Mouse (Mus musculus): ENCODE results near the gene Sergef.

The Sergef gene

DNA sequence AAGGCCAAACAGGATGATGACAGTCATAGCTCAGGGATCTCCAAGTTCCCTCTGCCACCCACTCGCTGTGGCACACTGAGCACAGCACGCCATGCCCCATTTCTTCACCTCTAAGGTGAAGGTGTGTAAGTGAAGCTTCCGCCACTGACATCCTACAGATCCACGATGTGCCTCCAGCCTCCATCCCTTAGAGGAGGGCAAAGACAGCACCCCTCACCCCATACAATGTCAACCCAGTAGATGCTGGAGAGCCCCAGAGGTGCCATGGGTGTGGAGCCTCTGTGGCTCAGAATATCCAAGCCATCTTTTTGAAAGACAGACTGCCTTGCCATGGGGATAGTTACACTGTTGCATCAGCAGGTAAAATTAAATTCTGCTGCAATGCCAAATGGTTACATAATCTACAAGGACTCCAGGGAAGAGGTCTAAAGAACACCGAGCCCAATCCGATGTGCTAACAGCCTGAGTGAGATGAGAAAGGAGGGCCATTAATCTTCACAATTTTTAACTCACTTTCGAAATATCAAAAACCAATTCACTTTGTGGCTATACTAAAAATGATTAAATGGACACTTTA, 23.1 kb downstream of the Sergef start:
- DNase-seq (ENCODE audit: low read depth, low spot score) = no peak

DNA sequence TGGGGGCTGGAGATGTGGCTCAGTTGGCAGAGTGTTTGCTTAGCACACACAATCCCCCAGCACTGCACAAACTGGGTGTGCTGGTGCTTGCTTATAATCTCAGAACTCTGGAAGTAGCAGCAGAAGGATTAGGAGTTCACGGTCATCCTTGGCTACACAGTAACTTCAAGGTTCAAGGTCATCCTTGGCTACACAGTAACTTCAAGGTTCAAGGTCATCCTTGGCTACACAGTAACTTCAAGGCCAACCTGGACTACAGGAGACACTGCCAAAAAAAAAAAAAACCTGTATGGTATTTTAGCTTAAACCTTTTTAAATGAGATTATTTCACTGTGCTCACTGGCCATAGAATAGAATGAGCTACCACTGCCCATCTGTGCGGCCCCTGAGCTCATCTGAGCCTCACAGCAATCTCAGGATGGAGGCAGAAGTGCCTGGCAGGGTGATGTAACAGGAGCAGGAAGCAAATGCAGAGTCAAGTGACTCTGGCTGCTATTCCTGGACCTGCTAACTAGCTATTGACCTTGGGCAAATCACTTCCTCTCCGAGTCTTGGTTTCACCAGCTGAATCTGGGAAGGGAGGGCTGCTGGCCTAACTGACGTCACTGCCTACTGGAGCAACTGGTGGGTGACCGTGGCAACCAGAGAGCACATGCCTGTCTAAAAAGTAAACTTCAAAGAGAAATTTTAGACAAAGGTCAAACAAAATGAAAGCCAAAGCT, 24.2 kb downstream of the Sergef start:
- no peak for DNase-seq (ENCODE audit: low read depth, low spot score)

DNA sequence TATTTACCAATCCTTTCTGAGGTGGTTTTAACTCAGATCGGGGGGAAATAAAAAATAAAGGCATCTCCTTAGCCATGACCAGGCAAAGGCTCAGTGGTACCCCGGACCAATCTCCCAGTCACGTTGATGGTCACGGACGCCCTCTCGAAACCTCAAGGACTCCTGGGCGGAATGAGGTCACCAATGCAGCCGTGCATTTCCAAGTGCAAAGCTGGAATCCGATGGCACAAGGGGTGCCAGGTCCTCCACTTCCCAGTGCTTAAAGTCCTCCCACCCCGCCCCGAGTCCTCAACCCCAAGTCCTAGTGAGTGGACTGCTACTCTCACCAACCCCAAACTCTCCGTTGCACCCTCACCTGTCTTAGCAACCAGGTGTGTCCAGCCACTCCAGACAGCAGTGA, 25.3 kb downstream of the Sergef start:
- no peak for DNase-seq (ENCODE audit: low read depth, low spot score)

DNA sequence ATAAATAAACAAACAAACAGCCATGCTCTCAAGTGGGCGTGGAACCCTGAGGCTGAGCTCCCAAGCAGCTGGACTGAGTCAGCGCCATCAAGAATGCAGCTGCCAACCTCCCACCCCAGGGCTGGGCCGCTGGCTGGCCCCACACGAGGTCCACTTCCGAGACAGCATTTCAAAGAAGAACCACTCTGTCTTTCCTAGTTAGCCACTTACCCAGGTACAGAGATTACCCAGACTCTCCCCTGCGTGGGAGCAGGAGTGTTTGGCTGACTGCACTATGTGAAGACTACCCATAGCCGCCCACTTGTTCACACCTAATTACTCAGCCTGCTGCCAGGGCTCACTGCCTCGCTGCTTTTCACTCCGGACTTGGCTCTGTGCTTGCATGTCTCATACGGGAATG, 26.5 kb downstream of the Sergef start:
- DNase-seq (ENCODE audit: low read depth, low spot score) = no peak

DNA sequence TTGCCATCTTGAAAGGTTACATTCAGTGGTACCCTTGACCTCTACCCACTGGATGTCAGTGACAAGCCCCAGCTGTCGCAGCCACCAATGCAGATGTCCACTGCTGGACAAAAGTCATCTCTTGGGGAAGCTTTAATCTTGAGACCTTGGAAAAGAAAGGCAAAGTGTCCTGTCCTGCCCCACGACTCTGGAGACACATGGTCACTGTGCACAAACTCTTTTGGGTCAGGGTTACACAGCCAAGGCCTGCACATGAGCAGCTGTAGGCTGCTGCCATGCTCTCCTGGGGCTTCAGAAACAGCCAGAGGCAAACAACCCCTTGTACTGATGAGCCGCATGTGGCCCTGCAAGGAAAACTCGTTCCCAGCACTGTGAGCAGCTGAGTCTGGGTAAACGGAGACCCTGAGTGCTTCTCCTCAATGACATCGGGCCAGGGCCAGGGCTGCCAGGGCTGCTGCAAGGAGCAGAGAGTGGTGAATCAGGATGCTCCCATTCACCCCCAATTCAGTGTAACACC, 27.1 kb downstream of the Sergef start:
- no peak for DNase-seq (ENCODE audit: low read depth, low spot score)

DNA sequence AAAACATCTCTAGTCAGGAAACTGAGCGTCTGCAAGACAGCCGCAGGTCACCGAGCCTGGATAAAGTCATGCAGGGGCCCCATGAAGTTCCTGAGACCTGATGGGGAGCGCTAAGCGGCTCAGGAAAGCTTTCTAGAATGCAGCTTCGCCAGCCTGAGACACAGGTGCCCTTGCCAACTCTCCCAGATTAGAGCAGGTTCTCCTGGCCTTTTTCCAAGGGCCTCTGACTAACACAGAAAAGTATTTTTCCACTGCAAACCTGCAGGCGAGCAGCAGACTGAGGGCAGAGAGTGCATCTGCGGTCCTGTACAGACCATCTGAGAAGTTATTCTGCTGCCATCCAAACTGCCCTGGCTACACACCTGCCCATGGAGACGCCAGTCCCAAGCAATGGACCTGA, 27.6 kb downstream of the Sergef start:
- no peak for DNase-seq (ENCODE audit: low read depth, low spot score)

DNA sequence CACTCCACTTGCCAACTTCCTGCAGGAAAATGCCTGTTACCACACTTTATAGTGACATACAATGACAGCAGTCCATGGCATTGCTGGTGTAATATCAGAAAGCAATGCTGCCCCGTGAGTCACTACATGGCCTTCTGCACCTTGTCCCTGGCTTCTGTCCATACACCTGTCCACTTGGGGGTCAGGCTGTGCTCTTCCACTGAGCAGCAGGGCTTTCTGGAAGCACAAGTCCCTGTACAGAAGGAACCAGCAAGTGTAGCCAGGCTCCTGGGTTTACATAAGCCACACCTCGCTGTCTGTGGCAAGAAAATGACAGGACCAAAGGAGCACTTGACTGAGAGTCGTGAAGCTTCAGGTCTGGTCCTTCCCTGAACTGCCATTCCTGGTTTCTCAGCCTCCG, 30.3 kb downstream of the Sergef start:
- DNase-seq (ENCODE audit: low read depth, low spot score) = no peak

DNA sequence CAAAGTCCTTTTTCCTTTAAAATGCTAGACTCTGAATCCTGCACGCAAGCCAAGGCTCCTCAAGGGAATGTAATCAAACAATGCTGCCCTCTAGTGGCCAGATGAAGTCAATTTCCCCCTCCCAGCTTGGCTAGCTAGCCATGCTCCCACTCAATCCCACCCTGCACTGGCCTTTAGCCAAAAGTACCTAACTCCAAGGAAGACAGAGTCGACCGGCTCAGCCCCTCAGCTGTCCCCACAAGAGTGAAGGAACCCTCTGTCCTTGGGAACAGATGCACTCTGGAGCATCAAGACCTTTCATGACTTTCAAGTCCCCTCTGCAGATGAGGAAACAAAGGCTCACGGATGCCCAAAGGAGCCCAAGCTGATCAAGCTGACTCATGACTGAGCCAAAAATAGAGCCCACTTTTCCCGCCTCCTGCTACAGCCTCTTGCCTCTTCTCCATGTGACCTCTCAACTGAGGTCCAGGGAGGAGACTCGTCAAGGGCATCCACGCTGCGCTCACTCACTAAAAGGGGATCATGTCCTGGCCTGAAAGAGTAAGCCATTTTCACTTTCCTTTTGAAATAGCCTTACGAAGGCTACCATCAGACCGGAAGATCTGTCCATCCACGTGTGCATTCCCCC, 32.1 kb downstream of the Sergef start:
- DNase-seq (ENCODE audit: low read depth, low spot score) = peak; percentile 25

DNA sequence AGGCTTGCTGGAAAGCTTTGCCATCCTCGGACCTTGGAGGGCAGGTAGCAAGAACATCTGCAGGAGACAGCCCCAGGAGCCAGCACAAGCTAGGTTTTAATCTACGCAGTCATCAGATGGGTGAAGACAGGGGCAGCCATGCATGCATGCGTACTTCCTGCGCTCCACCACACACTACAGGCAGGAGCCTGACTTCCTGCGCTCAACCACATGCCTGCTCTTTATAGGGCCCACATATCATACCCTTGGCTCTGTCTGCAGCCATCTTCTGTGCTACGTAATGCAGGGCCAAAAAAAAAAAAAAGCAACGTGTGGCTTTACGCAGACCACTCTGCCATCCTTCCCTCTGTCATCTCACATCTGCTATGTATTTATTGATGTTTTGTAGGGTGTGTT, 32.6 kb downstream of the Sergef start:
- no peak for DNase-seq (ENCODE audit: low read depth, low spot score)

DNA sequence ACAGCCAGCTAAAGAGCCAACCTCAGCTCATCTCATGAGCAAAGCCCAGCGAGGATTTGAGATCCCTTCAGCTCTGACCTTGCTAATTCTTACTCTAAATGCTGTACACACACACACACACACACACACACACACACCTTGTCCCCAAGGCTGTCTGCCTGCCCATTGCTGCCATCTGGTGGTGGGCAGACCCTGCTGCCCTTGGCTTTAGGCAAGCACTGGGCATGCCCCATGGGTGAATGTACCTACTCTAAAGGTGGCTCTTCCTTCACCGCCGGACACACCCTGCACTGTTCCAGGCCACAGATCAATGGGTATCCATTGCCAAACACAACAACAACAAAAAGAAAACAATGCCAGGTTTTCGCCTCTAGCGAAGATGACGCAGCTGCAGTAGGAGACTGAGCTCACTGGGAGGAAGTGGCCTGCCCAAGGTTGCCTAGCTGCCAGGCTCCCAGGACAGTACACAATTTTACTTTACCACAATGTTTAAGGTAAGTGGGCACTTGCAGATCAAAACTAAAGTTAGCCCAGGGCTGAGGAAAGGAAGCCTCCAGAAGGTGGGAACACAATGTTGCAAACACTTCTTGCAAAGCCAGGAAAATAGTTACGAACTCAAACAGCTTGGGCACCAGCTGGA, 33.1 kb downstream of the Sergef start:
- DNase-seq (ENCODE audit: low read depth, low spot score) = no peak

DNA sequence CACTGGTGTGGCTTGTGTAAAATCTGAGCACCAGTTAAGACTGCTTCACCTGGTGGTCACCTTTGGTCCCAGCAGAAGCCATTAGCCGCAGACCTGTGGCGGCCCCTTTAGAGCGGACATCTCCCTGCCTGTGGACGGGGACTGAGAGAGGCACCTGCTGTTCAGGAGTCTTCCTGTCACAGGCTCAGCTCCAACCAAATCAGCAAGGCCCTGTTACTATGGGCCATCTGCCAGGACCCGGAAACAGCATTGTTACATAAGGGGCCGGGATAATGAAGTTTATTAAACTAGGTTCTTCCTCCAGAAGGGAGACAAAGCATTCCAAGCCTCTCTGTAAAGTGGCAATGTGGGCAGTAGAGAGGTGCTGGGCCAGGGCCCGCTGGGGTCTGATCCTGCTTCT, 36.6 kb downstream of the Sergef start:
- DNase-seq (ENCODE audit: low read depth, low spot score) = no peak

DNA sequence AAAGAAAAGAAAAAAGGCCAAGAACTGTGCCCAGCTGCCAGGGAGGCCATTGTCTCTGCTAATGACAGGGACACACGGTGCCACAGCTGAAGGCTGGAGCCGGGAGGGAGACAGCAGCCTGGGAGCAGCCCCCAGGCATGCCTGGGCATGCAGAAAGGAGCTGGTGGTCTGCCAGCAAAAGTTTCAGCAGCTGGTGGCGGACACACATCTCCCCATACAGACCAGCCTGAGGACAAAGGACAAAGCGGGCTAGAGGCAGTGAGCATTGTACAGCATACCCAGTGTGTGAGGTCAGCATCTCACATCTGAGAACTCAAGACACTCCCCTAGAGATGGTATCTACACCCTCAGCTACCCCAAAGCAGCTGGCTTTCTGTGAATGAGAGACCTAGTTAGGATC, 37.5 kb downstream of the Sergef start:
- no peak for DNase-seq (ENCODE audit: low read depth, low spot score)

DNA sequence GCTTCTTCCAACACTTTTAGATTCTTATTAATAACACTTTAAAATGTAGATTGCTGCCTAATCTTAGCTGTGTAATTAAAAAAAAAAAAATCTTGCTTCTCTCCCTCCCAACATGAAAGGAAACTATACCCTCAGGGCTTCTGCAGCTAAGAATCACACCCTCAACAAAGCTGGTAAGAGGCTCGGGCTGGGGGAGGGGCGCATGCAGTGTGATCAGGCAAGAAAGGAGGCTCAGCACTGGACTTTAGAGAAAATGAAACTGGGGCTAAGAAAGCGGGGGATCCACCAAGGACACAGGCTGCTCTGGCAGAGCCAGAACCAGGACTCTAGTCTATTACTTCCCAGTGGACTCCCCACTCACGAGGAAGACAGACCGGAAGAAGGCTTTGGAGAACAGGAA, 38.5 kb downstream of the Sergef start:
- no peak for DNase-seq (ENCODE audit: low read depth, low spot score)

DNA sequence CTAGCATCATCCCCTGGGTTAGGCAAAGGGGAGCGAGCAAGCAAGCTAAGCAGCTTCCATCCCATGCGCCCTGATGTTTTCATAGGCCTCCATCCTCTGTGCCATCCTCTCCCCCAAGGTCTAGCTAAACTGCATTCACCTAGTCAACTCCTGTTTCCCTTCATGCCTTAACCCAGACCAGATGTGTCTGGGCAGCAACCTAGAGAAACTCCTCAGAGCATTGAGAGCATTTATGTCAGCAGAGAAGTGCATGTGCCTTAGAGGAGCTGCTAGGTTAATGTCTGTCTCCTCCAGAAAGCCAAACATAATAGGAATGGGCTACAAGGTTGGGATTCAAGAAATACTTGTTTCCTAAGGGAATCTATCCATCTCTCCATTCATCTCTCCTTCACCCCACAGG, 42.6 kb downstream of the Sergef start:
- DNase-seq (ENCODE audit: low read depth, low spot score) = no peak

DNA sequence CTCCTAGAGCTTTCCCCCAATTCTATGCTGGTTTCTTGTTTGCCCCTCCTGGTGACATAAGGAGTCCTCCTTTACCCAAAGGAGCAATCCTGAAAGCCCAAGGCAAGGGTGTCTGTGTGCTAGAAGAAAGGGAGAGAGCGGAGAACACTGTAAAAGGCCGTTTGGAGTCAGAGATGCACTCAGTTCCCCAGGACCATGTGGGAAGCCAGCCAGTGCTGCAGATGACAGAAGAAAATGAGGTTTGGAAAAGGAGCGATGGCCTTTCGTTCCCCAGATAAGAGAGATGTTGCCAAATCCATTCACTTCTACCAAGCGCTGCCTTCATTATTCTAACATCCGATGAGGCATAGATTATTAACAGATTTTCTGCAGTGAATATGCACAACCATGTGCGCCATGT, 48.1 kb downstream of the Sergef start:
- DNase-seq (ENCODE audit: low read depth, low spot score) = no peak

DNA sequence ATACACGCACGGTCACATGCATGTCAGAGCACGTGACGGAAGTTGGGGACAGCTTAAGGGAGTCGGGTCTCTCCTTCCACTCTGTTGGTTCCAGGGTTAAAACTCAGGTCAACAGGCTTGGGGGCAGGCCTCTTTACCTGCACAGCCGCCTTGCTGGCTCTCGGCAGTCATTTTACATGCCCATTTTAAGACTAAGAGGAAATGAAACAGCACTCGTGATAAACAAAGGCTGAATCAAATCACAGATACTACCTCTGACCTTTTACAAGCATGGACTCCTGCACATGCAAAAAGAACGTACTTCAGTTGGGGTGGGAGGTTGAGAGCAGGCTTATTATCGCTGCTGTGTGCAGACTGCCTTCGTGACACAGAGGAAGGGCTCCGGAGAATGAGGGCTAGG, 50.4 kb downstream of the Sergef start:
- DNase-seq (ENCODE audit: low read depth, low spot score) = no peak

DNA sequence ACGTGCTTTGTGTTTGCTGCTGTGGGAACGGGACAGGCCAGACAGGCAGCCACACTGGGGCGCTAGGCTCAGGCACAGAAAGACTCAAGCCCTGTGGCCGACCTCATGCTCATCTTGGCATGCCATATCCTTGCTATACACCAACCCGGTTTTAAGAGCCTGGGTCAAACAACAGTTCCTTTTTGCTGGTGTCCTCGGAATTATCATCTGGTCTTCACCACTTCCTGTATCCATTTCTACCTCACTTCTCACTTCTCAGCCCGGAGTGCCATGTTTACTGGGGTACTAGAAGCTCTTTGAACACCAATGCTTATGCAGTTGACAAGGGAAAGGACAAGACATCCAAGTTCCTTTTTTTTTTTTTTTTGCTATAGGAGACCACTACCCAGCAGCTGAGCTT, 51.6 kb downstream of the Sergef start:
- DNase-seq (ENCODE audit: low read depth, low spot score) = no peak

DNA sequence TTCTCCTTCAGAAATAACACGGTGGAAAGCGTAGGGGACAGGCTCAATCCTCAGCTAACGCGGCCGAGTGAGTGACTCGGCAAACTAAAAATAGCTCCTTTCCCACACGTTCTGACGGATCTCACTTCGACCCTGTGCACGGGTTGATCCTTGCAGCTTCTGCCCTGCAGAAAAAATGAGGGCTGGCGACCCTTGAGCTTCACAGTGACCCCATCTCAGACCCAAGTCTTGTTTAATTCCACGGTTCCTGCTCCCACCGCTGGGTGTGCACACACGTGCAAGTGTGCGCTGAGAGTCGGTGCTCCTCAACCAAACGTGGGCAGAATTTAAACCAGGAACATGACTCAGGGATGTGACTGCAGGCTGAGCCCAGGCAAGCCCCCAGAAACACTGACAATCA, 52.1 kb downstream of the Sergef start:
- no peak for DNase-seq (ENCODE audit: low read depth, low spot score)

DNA sequence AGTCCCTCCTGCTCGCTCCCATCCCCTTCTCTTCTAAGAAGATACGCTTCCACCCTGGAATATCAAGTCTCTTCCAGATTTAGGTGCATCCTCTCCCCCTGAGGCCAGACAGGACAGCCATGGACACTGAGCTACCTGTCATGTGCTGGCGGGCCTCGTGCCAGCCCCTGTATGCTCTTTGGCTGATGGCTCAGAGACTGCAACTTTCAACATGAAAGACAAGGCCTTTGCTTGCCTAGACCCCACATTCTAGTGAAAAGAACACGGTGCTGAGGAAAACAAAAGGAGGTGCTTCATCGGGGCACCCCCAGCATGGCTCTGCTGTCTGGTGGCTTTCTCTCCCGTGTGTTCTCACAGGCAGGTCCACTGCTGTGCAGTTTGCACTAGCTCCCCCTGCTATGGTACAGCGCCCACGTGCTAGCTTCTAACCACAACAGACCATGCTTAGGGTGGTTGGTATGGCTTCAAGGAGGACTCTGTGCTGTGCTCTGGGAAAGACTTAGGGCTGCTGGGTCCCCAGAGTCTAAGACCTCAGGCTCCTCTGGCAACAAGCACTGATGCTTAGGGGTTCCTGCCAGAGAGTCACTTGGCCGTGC, 52.9 kb downstream of the Sergef start:
- no peak for DNase-seq (ENCODE audit: low read depth, low spot score)

DNA sequence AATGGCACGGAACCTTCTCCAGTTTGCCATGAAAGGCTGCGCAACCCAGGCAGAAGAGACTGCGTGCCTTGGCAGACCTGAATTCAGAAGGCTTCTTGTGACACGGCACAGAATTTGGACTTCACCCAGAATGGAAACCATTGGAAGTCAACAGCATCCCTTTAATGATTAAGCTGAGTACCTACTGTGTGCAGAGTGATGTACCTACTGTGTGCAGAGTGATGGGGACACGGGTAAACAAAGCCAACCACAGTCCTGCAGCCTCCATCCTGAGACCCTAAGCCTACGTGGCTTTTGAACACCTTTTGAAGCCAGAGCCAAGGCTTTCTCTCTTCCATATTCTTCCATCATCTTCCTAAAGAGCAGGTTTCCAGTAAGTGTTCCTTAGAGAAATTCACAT, 56.9 kb downstream of the Sergef start:
- DNase-seq (ENCODE audit: low read depth, low spot score) = no peak

DNA sequence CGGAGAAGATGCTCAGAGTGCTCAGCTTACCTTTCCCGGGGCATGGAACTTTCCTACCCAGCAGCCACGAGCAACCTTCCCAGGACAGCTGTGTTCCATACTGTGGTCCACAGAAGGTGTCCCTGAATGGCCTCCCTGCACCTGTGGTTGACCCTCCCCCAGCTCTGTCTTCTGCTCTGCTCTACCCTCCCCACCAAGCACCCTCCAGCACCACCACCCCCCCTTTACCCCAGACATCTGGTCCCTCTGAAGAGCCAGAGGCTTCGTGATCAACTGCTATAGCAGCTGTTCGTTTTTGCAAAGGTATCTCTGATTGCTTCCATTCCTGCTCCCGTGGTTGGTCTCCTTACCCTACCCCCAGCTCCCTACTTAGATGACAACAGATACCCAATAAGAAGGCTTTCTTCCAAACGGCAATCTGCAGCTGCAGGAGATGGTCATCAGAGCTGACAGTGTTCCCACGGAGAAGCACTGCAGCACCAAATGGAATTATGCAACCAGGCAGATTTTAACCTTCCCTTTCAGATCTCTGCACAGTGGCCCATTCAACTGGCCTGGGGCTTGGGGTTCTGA, 58.2 kb downstream of the Sergef start:
- DNase-seq (ENCODE audit: low read depth, low spot score) = no peak

DNA sequence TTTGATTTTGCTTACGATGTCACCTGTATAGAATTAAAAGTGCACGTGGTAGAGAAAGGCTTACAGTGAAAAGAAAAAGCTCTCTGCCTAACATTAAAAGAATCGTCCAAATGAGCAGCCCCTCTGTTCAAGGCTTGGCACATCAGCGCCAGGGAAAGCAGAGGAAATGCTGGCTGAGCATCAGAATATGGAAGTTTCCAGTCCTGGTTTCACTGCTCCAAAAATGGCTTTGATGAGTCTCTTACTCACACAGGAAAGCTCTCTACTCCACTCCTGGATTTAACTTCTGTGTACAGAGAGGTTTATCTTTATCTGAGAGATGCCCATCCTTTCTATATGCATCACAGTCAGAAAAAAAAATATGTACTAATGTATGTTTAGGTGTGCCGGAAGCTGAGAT, 61.5 kb downstream of the Sergef start:
- no peak for DNase-seq (ENCODE audit: low read depth, low spot score)
